ENCODE assay signal across 18 mouse cellular contexts in the genomic region with DNA sequence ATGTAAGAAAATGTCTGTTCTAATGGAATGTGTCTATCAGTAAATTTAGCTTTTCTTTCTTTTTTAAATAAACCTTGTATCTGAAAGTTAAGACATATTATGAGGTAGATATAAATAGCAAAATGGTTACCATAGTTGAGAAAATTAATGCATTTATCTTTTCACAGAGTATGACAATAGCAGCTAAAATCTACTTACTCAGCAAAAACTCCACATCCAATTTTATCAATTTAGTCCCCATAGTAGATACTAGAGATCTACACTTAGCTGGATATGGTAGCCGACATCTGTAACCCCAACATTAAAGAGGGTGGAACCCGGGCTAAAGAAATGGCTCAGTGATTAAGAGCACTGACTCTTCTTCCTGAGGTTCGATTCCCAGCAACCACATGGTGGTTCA. TPM values are rescaled to one million over a fixed set of nuclear protein-coding genes. Genes with fewer than 3 reads are reported as not detected.
"Had no signal": no experiment of that assay in that cellular context is flagged by ENCODE, and none has a peak within 500 bp of the region (broad histone marks: within the 10 kb centered on the region; RNA-seq: fewer than 3 reads in every experiment).

No protein-coding gene starts in this region.

- H3K27me3 ChIP-seq: neural tube, embryonic 12.5 days; neural tube, embryonic 13.5 days; neural tube, embryonic 15.5 days; stomach, embryonic 15.5 days had no signal

- H3K9ac ChIP-seq: neural tube, embryonic 12.5 days; neural tube, embryonic 13.5 days; neural tube, embryonic 15.5 days; stomach, embryonic 15.5 days had no signal

- H3K9me3 ChIP-seq: neural tube, embryonic 12.5 days; neural tube, embryonic 13.5 days; neural tube, embryonic 15.5 days; stomach, embryonic 15.5 days had no signal

- H3K4me3 ChIP-seq: neural tube, embryonic 12.5 days; neural tube, embryonic 13.5 days; neural tube, embryonic 15.5 days; stomach, embryonic 15.5 days had no signal

- H3K4me2 ChIP-seq: neural tube, embryonic 12.5 days; neural tube, embryonic 13.5 days; neural tube, embryonic 15.5 days; stomach, embryonic 15.5 days had no signal

- H3K27ac ChIP-seq: neural tube, embryonic 12.5 days; neural tube, embryonic 13.5 days; neural tube, embryonic 15.5 days; stomach, embryonic 15.5 days; stomach, postnatal 0 days had no signal

- H3K36me3 ChIP-seq: neural tube, embryonic 12.5 days; neural tube, embryonic 13.5 days; neural tube, embryonic 15.5 days; stomach, embryonic 15.5 days had no signal

- DNase-seq: retina, postnatal 1 day; right cerebral cortex, adult 18-20 months; right cerebral cortex, postnatal 14 days; right cerebral cortex, postnatal 25 days; right cerebral cortex, postnatal 4 days; spleen, adult 18-20 months; thymus, adult 2 months; thymus, postnatal 14 days; thymus, postnatal 25 days; thymus, postnatal 36 days; thymus, postnatal 4 days had no signal

RNA-seq across cellular contexts. Expression of gene Uchl4, which starts 21.2 kb away (rescaled TPM):
- polyA plus RNA-seq: small intestine, adult 2 months; spleen, adult 2 months; thymus, adult 2 months had no signal
